19 mouse cellular contexts compared by ENCODE assay signal in the genomic region with DNA sequence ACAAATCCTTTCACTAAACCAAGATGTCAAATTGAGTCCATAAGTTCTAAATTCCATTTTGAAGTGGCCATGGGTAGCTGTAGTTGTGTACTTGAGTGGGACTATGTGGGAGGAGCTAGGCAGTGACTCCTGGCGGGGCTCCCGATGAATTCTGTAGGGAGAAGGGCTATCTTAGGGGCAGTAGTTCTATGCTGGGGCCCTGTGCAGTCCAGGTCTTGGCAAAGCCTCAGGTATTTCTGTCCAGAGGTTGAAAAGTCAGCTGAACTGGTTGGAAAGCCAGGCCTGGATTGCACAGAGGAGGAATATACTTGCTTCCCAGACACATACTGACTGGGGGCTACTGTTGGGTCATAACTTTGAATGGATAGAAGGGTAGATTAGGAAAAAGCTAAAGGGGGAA. TPM values are rescaled to one million over a fixed set of nuclear protein-coding genes. Genes with fewer than 3 reads are reported as not detected.
A peak's percentile ranks its signal among the peaks of the same experiment; 100 is the strongest.
DNase-seq lines count a peak whose midpoint lies in the region; ATAC-seq lines count a peak whose summit lies in the region.
"Had no signal": no experiment of that assay in that cellular context is flagged by ENCODE, and none has a peak within 500 bp of the region (broad histone marks: within the 10 kb centered on the region; RNA-seq: fewer than 3 reads in every experiment).

No protein-coding gene starts in this region.

- no peaks in the 10 kb centered on the region for H3K36me3 ChIP-seq in kidney, embryonic 16.5 days (ENCODE audit: insufficient read depth, low read length)
- no peaks in the 10 kb centered on the region for H3K36me3 ChIP-seq in heart, embryonic 14.5 days (ENCODE audit: control insufficient read depth, insufficient read depth, low read length)

- H3K4me3 ChIP-seq in kidney, embryonic 16.5 days (ENCODE audit: low read length), result no peak overlapping the region
- no peak overlapping the region for H3K4me3 ChIP-seq in heart, embryonic 14.5 days (ENCODE audit: control insufficient read depth in 1 of 2, insufficient read depth in 1 of 2, low read depth in 1 of 2, low read length in 2 of 2)
- H3K4me3 ChIP-seq: heart, adult 2 months; left cerebral cortex, adult 2 months; myocyte had no signal

- no peaks in the 10 kb centered on the region for H3K9me3 ChIP-seq in kidney, embryonic 16.5 days (ENCODE audit: low read length)
- H3K9me3 ChIP-seq in heart, embryonic 14.5 days (ENCODE audit: control insufficient read depth, low read length), result no peaks in the 10 kb centered on the region

- H3K27me3 ChIP-seq in kidney, embryonic 16.5 days (ENCODE audit: insufficient read depth, low read length), result no peaks in the 10 kb centered on the region; the same call in 1 of the 2 replicates
- H3K27me3 ChIP-seq in heart, embryonic 14.5 days (ENCODE audit: control insufficient read depth, insufficient read depth, low read length), result 0 out of 2 replicates have a peak, but pooled peaks cover 7% of the 10 kb centered on the region

- H3K4me1 ChIP-seq in kidney, embryonic 16.5 days (ENCODE audit: insufficient read depth, low read length), result peaks cover 56% of the 10 kb centered on the region
- H3K4me1 ChIP-seq in heart, embryonic 14.5 days (ENCODE audit: control insufficient read depth in 2 of 2, insufficient read depth in 2 of 2, low read length in 2 of 2), result peaks cover 16 to 44% of the 10 kb centered on the region in 2 experiments

- no peak for ATAC-seq in kidney, embryonic 16.5 days (ENCODE audit: low FRiP score, low TSS enrichment)
- peak; percentile 63; the same call in 1 of the 2 replicates for ATAC-seq in heart, embryonic 14.5 days (ENCODE audit: insufficient number of reproducible peaks, insufficient read depth, low FRiP score, low read depth)
- ATAC-seq: CD4-positive, CD25-positive, alpha-beta regulatory T cell, adult 4 months; forebrain, embryonic 14.5 days; hindbrain, embryonic 16.5 days had no signal

- no peak overlapping the region for H3K27ac ChIP-seq in kidney, embryonic 16.5 days (ENCODE audit: low read length)
- peak overlapping the region in 1 of 2 experiments; percentile 43; a peak in 2 of 4 replicates for H3K27ac ChIP-seq in heart, embryonic 14.5 days (replicated peaks in 1 of 2; ENCODE audit: control insufficient read depth in 1 of 2, insufficient read depth in 1 of 2, low read depth in 2 of 2, low read length in 2 of 2)
- H3K27ac ChIP-seq: heart, adult 2 months; left cerebral cortex, adult 2 months; liver, embryonic 14.5 days had no signal

- DNase-seq in kidney, adult 18-20 months, result peak; percentile 69
- DNase-seq in heart, postnatal 36 days, result peak; percentile 20 to 28
- DNase-seq in kidney, postnatal 36 days, result peak; percentile 76 to 85
- no peak for DNase-seq in spleen, adult 12 weeks (ENCODE audit: low spot score)
- DNase-seq in cerebellum, adult 11-12 months, result no peak
- DNase-seq: cerebellum, postnatal 14 days; lung, postnatal 4 days; right cerebral cortex, adult 18-20 months had no signal

- intact Hi-C loops in heart, postnatal 36 days (cut with DNase I), result no loop called here

- no peak overlapping the region for H3K9ac ChIP-seq in kidney, embryonic 16.5 days (replicated peaks; ENCODE audit: low read length)
- H3K9ac ChIP-seq in heart, embryonic 14.5 days (ENCODE audit: low read length), result no peak overlapping the region
- H3K9ac ChIP-seq: liver, embryonic 14.5 days had no signal

- 55% methylated on average over 2 of the region's 2 CpGs for WGBS in kidney, embryonic 16.5 days
- WGBS in heart, embryonic 14.5 days, result 11% methylated on average over 2 of the region's 2 CpGs

- no peak overlapping the region for H3K4me2 ChIP-seq in kidney, embryonic 16.5 days (replicated peaks; ENCODE audit: low read depth, low read length)
- H3K4me2 ChIP-seq in heart, embryonic 14.5 days (ENCODE audit: low read length), result no peak overlapping the region
- H3K4me2 ChIP-seq: midbrain, embryonic 11.5 days had no signal

RNA-seq across cellular contexts. Expression of a gene that starts 4.3 kb away (rescaled TPM):
- 4.0 and 4.1 TPM in 2 replicates for polyA plus RNA-seq in kidney, embryonic 16.5 days (2015; fragmentation: Nextera tagmentation; extraction: Ambion mirVana)
- 0.67 and 1.1 TPM in 2 replicates for polyA plus RNA-seq in heart, embryonic 14.5 days (2014; fragmentation: Nextera tagmentation; extraction: Ambion mirVana)
- 1 to 10 TPM; 1.3 to 2.4 TPM for total RNA-seq in heart, postnatal 36 days (2021)
- total RNA-seq: left cerebral cortex, adult 2 months; MEL had no signal
- polyA plus RNA-seq: CD4-positive, CD25-positive, alpha-beta regulatory T cell, adult 4 months; forebrain, embryonic 14.5 days; myocyte had no signal

Comparison
In these comparisons a context has a peak if more than half of its experiments do, and no peak if none do; other contexts are left out.
1. DNase-seq: peak in kidney, adult 18-20 months (single experiment), heart, postnatal 36 days (2 of 2) and kidney, postnatal 36 days (2 of 2); none in spleen, adult 12 weeks (single experiment) and cerebellum, adult 11-12 months (single experiment).